ENCODE assay signal across 16 mouse cellular contexts in the genomic region with DNA sequence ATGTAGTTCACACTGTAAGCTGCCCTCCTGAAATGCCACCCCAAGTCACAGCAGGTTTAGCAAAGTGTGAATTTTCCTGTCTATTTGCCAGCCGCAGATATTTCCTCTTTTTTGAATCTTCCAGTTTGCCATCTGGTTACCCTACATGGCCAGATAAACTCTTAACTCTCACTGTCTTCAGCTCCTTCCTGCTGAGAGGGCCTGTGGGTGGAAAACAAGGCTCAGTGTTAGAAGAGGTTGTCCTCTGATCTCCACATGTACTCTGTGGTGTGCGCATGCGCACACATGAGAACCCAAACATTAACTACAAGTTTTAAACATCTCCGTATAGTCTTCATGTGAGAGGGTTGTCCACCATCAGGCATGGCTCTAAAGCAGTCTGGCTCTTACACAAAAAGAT. TPM values are rescaled to one million over a fixed set of nuclear protein-coding genes. Genes with fewer than 3 reads are reported as not detected.
A peak's percentile ranks its signal among the peaks of the same experiment; 100 is the strongest.
DNase-seq lines count a peak whose midpoint lies in the region; ATAC-seq lines count a peak whose summit lies in the region.
"Had no signal": no experiment of that assay in that cellular context is flagged by ENCODE, and none has a peak within 500 bp of the region (broad histone marks: within the 10 kb centered on the region; RNA-seq: fewer than 3 reads in every experiment).

No protein-coding gene starts in this region.

- H3K27me3 ChIP-seq in kidney, embryonic 14.5 days (ENCODE audit: control insufficient read depth, insufficient read depth, low read length): no peaks in the 10 kb centered on the region
- H3K27me3 ChIP-seq in limb, embryonic 12.5 days: no peaks in the 10 kb centered on the region
- H3K27me3 ChIP-seq: heart, embryonic 15.5 days had no signal

- 95% methylated on average over 4 of the region's 4 CpGs for WGBS in kidney, embryonic 14.5 days
- 81% methylated on average over 4 of the region's 4 CpGs for WGBS in limb, embryonic 12.5 days

- DNase-seq in kidney, adult 9 months: no peak
- peak; percentile 96 for DNase-seq in MEL-GATA-1-ER (ENCODE audit: extremely low read depth, low read depth)
- DNase-seq in thymus, postnatal 14 days: peak; percentile 47
- no peak for DNase-seq in spleen, adult 18-20 months
- no peak for DNase-seq in frontal cortex, postnatal 25 days (ENCODE audit: low spot score in 2 of 2)
- DNase-seq in kidney, postnatal 36 days: no peak
- DNase-seq: adrenal gland, postnatal 25 days; B cell, adult 2 months; lung, postnatal 10 days had no signal

- ATAC-seq in kidney, embryonic 14.5 days (ENCODE audit: low FRiP score, low TSS enrichment): no peak
- no peak for ATAC-seq in limb, embryonic 12.5 days (ENCODE audit: insufficient number of reproducible peaks, insufficient read depth, low FRiP score, low TSS enrichment, low read depth)
- ATAC-seq: hindbrain, postnatal 0 days had no signal

- H3K36me3 ChIP-seq in kidney, embryonic 14.5 days (ENCODE audit: control insufficient read depth, insufficient read depth, low read length): peaks cover 19% of the 10 kb centered on the region; the same call in 1 of the 2 replicates
- peaks cover 12% of the 10 kb centered on the region; the same call in 1 of the 2 replicates for H3K36me3 ChIP-seq in limb, embryonic 12.5 days
- H3K36me3 ChIP-seq: G1E; heart, embryonic 15.5 days had no signal

- 0 out of 2 replicates have a peak overlapping the region, but pooled peaks have one; percentile 12 for H3K9ac ChIP-seq in kidney, embryonic 14.5 days (ENCODE audit: low read depth, low read length)
- H3K9ac ChIP-seq in limb, embryonic 12.5 days (replicated peaks): no peak overlapping the region
- H3K9ac ChIP-seq: heart, embryonic 15.5 days; liver, embryonic 14.5 days had no signal

- H3K4me2 ChIP-seq in kidney, embryonic 14.5 days (replicated peaks; ENCODE audit: low read depth, low read length): no peak overlapping the region
- H3K4me2 ChIP-seq in limb, embryonic 12.5 days: no peak overlapping the region
- H3K4me2 ChIP-seq: heart, embryonic 15.5 days; midbrain, embryonic 11.5 days had no signal

- H3K9me3 ChIP-seq in kidney, embryonic 14.5 days (ENCODE audit: control insufficient read depth, low read length): no peaks in the 10 kb centered on the region
- H3K9me3 ChIP-seq in limb, embryonic 12.5 days: no peaks in the 10 kb centered on the region
- H3K9me3 ChIP-seq: heart, embryonic 15.5 days had no signal

- H3K4me3 ChIP-seq in kidney, embryonic 14.5 days (ENCODE audit: low read length): no peak overlapping the region
- H3K4me3 ChIP-seq in limb, embryonic 12.5 days (replicated peaks): no peak overlapping the region
- H3K4me3 ChIP-seq: heart, embryonic 15.5 days had no signal

- H3K4me1 ChIP-seq in kidney, embryonic 14.5 days (ENCODE audit: control insufficient read depth, insufficient read depth, low read length): peaks cover 17% of the 10 kb centered on the region; the same call in 1 of the 2 replicates
- peaks cover 31% of the 10 kb centered on the region for H3K4me1 ChIP-seq in limb, embryonic 12.5 days (replicated peaks)

- H3K27ac ChIP-seq in kidney, embryonic 14.5 days (ENCODE audit: low read depth, low read length): 0 out of 2 replicates have a peak overlapping the region, but pooled peaks have one; percentile 9
- H3K27ac ChIP-seq in limb, embryonic 12.5 days: peak overlapping the region; percentile 68
- H3K27ac ChIP-seq: heart, embryonic 15.5 days; hindbrain, postnatal 0 days; liver, embryonic 14.5 days had no signal

RNA-seq across cellular contexts. Expression of a gene that starts 36.1 kb away (rescaled TPM):
- 25.3 and 31.2 TPM in 2 replicates for polyA plus RNA-seq in kidney, embryonic 14.5 days (2014; fragmentation: Nextera tagmentation; extraction: Ambion mirVana)
- 19.2 and 19.9 TPM in 2 replicates for polyA plus RNA-seq in limb, embryonic 12.5 days (2016; fragmentation: Nextera tagmentation; extraction: Ambion mirVana)
- polyA plus RNA-seq: G1E had no signal

Comparison
In these comparisons a context has a peak if more than half of its experiments do, and no peak if none do; other contexts are left out.
1. DNase-seq: peak in MEL-GATA-1-ER (single experiment) and thymus, postnatal 14 days (single experiment); none in kidney, adult 9 months (single experiment), spleen, adult 18-20 months (0 of 2), frontal cortex, postnatal 25 days (0 of 2) and kidney, postnatal 36 days (0 of 2).